Mouse (Mus musculus): ENCODE results near the gene Tada1. TPM values are rescaled to one million over a fixed set of nuclear protein-coding genes. Genes with fewer than 3 reads are reported as not detected.
A peak's percentile ranks its signal among the peaks of the same experiment; 100 is the strongest.

Tada1 gene
- polyA plus RNA-seq, 1 experiment from 2014 or later: 99.7 TPM

DNA sequence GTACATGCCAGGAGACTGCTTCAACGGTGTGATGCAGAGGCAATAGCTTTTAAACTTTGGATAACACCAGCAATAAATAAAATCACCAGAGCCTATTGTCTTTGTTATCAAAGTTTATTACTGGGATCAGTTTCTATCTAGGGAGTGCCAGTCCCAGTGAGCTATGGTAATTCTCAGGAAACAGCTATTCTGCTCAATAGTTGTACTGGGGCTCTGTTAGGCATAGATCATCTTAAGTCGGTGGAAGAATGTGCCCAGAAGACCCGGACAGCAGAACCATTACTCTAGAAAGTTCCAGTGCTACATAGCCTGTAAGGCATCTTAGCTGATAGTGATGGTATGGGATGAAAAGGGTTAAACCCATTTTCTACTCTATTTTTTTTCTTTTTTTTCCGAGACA, 15.9 kb downstream of the Tada1 start:
- Histone ChIP-seq H3K4me1 (ENCODE audit: control insufficient read depth, insufficient read depth, low read length) (no peaks in the 10 kb centered on the region), H3K4me3 (replicated peaks; ENCODE audit: low read depth, low read length) (no peak overlapping the region), H3K9me3 (ENCODE audit: control insufficient read depth, low read length) (no peaks in the 10 kb centered on the region), H3K27me3 (ENCODE audit: control insufficient read depth, insufficient read depth, low read length) (no peaks in the 10 kb centered on the region), H3K36me3 (ENCODE audit: control insufficient read depth, insufficient read depth, low read length) (peaks cover 99% of the 10 kb centered on the region), H3K4me2 (ENCODE audit: low read length) (no peak overlapping the region), H3K27ac (replicated peaks; ENCODE audit: low read depth, low read length) (no peak overlapping the region), H3K9ac (replicated peaks; ENCODE audit: low read length) (no peak overlapping the region)
- 82% methylated on average over 4 of the region's 4 CpGs for WGBS
- ATAC-seq (ENCODE audit: low FRiP score, low TSS enrichment) (no peak), DNase-seq (no peak)

DNA sequence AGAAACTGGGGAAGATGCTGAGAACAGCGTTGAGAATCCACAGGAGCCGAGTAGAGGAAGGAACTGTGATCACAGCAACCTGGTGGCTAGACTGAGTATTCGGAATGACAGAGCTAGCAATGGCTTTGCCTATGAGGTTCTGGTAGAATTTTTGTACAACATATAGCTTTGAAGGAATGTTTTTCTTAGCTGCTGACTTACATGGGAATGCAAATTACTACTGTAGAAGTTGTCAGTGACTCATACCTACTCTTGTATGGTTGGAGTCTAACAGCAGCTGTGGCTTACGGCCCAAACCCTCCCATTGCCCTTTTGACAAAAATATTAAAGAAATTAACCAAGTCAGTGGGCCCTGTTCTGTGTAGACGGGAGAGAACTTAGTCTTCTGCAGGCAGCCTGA, 16.8 kb downstream of the Tada1 start:
- no peaks in the 10 kb centered on the region for H3K4me1 ChIP-seq (ENCODE audit: control insufficient read depth, insufficient read depth, low read length)
- H3K27ac ChIP-seq (replicated peaks; ENCODE audit: low read depth, low read length): no peak overlapping the region
- no peaks in the 10 kb centered on the region for H3K27me3 ChIP-seq (ENCODE audit: control insufficient read depth, insufficient read depth, low read length)
- ATAC-seq (ENCODE audit: low FRiP score, low TSS enrichment): no peak
- H3K9me3 ChIP-seq (ENCODE audit: control insufficient read depth, low read length): no peaks in the 10 kb centered on the region
- no peak overlapping the region for H3K9ac ChIP-seq (replicated peaks; ENCODE audit: low read length)
- no peak for DNase-seq
- peaks cover 99% of the 10 kb centered on the region for H3K36me3 ChIP-seq (ENCODE audit: control insufficient read depth, insufficient read depth, low read length)
- H3K4me2 ChIP-seq (ENCODE audit: low read length): no peak overlapping the region
- H3K4me3 ChIP-seq (replicated peaks; ENCODE audit: low read depth, low read length): no peak overlapping the region
- WGBS: 93% methylated on average over 5 of the region's 5 CpGs

DNA sequence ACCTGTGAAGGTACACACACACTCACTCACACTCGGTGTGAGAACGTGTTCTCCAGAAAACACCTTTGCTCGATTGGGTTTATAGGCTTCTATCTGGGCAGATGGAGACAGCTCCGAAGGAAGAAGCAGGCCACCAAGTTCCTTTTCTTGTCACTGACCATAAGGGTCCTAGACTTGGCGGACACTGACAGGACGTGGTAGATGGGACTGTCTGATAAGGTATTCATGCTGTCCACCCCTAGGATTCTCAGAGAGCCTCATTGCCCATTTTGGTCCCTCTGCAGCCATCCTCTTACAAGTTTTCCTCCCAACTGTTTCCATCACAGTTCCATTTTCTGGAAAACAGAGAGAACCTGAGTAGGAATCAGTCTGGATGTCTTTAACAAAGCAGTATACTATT, 17.5 kb downstream of the Tada1 start:
- Histone ChIP-seq H3K4me2 (ENCODE audit: low read length) (no peak overlapping the region), H3K36me3 (ENCODE audit: control insufficient read depth, insufficient read depth, low read length) (peaks cover 99% of the 10 kb centered on the region), H3K9ac (replicated peaks; ENCODE audit: low read length) (no peak overlapping the region), H3K9me3 (ENCODE audit: control insufficient read depth, low read length) (no peaks in the 10 kb centered on the region), H3K27me3 (ENCODE audit: control insufficient read depth, insufficient read depth, low read length) (no peaks in the 10 kb centered on the region), H3K4me1 (ENCODE audit: control insufficient read depth, insufficient read depth, low read length) (no peaks in the 10 kb centered on the region), H3K27ac (replicated peaks; ENCODE audit: low read depth, low read length) (no peak overlapping the region), H3K4me3 (replicated peaks; ENCODE audit: low read depth, low read length) (no peak overlapping the region)
- no peak for DNase-seq
- ATAC-seq (ENCODE audit: low FRiP score, low TSS enrichment): no peak
- WGBS: 94% methylated on average over 6 of the region's 6 CpGs

DNA sequence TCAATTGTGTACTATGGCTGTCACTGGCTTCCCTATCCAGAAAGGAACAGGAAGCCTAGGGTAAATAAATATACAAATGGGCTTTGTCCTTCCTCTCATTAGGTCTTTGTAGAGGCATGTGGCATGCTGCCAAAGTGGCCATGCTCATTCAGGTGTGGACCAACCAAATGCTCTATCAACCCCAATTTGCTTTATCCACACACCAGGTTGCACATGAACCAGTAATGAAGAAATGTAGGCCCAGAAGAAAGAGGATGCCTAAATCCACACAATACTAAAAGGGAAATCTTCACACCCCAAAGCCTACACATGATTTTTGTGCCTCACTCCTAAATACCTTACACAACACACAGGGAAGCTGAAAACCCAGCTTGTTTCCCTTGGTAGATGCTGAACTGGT, 22.6 kb downstream of the Tada1 start:
- Histone ChIP-seq H3K27ac (replicated peaks; ENCODE audit: low read depth, low read length) (no peak overlapping the region), H3K4me1 (ENCODE audit: control insufficient read depth, insufficient read depth, low read length) (no peaks in the 10 kb centered on the region), H3K36me3 (ENCODE audit: control insufficient read depth, insufficient read depth, low read length) (peaks cover 91% of the 10 kb centered on the region)

DNA sequence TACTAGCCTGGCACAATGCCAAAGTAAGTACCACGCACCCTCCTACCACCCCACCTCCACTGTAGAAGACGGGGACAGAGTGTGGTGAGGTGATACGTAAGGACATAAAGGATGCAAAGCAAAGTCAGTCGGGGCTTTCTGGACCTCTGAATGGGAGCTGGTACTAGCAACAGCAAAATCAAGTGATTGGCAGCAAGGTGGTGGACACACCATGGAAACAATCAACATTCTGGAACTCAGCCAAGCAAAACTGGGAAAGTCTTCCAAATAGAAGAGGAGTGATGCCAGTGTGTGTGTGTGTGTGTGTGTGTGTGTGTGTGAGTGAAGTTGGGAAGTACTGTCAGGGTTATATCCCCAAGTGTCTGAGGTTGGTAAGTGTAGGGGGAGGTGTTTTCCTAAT, 23.1 kb downstream of the Tada1 start:
- peak; percentile 67 for DNase-seq
- 76% methylated on average over 4 of the region's 4 CpGs for WGBS
- peaks cover 89% of the 10 kb centered on the region for H3K36me3 ChIP-seq (ENCODE audit: control insufficient read depth, insufficient read depth, low read length)

More for the DNA sequence above, 22.6 kb downstream of the Tada1 start:
- ATAC-seq (ENCODE audit: low FRiP score, low TSS enrichment): no peak
- Histone ChIP-seq H3K9ac (replicated peaks; ENCODE audit: low read length) (no peak overlapping the region), H3K4me2 (ENCODE audit: low read length) (no peak overlapping the region), H3K27me3 (ENCODE audit: control insufficient read depth, insufficient read depth, low read length) (no peaks in the 10 kb centered on the region), H3K9me3 (ENCODE audit: control insufficient read depth, low read length) (no peaks in the 10 kb centered on the region), H3K4me3 (replicated peaks; ENCODE audit: low read depth, low read length) (no peak overlapping the region)
- DNase-seq: no peak

DNA sequence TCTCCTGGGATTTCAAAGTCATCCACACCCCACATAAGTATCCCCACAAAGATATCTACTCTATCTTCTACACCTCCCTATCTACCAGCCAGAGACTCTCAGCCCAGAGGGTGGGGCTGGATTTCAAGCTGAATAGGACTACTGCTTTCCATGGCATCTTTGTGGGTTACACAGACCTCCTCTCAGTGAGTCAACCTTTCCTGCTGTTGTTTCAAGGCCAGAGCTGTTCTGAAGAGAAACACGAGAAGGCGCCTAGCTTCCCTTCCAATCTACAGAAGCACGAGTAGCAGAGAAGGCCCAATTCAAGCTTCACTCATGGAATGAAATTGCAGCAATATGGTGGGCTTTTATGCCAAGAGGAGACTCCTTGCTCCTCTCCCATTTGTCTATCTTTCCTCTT, 24.9 kb downstream of the Tada1 start:
- DNase-seq (no peak), ATAC-seq (ENCODE audit: low FRiP score, low TSS enrichment) (no peak)
- H3K4me2 ChIP-seq (ENCODE audit: low read length): no peak overlapping the region
- no peaks in the 10 kb centered on the region for H3K9me3 ChIP-seq (ENCODE audit: control insufficient read depth, low read length)
- H3K27ac ChIP-seq (replicated peaks; ENCODE audit: low read depth, low read length): no peak overlapping the region
- H3K9ac ChIP-seq (replicated peaks; ENCODE audit: low read length): no peak overlapping the region
- H3K4me3 ChIP-seq (replicated peaks; ENCODE audit: low read depth, low read length): no peak overlapping the region
- peaks cover 8% of the 10 kb centered on the region for H3K4me1 ChIP-seq (ENCODE audit: control insufficient read depth, insufficient read depth, low read length)
- H3K36me3 ChIP-seq (ENCODE audit: control insufficient read depth, insufficient read depth, low read length): peaks cover 79% of the 10 kb centered on the region
- 97% methylated on average over 3 of the region's 3 CpGs for WGBS
- H3K27me3 ChIP-seq (ENCODE audit: control insufficient read depth, insufficient read depth, low read length): no peaks in the 10 kb centered on the region

More for the DNA sequence above, 23.1 kb downstream of the Tada1 start:
- Histone ChIP-seq H3K4me1 (ENCODE audit: control insufficient read depth, insufficient read depth, low read length) (no peaks in the 10 kb centered on the region), H3K9ac (replicated peaks; ENCODE audit: low read length) (no peak overlapping the region), H3K9me3 (ENCODE audit: control insufficient read depth, low read length) (no peaks in the 10 kb centered on the region), H3K4me2 (ENCODE audit: low read length) (no peak overlapping the region), H3K4me3 (replicated peaks; ENCODE audit: low read depth, low read length) (no peak overlapping the region), H3K27me3 (ENCODE audit: control insufficient read depth, insufficient read depth, low read length) (no peaks in the 10 kb centered on the region), H3K27ac (replicated peaks; ENCODE audit: low read depth, low read length) (no peak overlapping the region)
- ATAC-seq (ENCODE audit: low FRiP score, low TSS enrichment): no peak

DNA sequence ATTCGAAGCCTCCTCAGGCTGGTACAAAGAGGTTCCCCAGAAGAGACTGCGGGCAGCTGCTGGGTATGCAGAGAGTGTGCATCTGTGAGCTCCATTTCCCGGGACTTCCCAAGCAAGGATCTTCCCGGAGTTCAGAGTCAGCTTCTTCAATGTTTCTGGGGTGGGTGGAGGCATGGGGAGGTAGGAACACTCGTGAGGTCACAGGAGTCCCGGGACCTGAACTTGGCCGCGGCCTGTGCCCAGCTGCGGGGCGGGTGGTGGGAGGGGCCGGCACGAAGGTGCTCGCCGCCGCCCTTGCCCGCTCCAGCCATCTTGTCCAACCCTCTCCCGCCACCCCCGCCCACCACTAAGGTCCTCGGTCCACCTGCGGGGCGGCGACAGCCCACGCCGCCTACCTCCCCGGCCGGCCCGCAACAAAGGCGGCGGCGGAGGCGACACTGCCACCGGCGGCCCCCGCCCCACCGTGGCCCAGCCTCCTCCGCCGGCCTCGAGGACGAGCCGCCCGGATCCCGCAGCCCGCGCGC, 30.3 kb downstream of the Tada1 start:
- Histone ChIP-seq H3K4me2 (ENCODE audit: low read length) (peak overlapping the region; percentile 73), H3K9ac (replicated peaks; ENCODE audit: low read length) (peak overlapping the region; percentile 90), H3K4me1 (ENCODE audit: control insufficient read depth, insufficient read depth, low read length) (peaks cover 8% of the 10 kb centered on the region), H3K4me3 (replicated peaks; ENCODE audit: low read depth, low read length) (peak overlapping the region; percentile 82), H3K9me3 (ENCODE audit: control insufficient read depth, low read length) (no peaks in the 10 kb centered on the region), H3K27me3 (ENCODE audit: control insufficient read depth, insufficient read depth, low read length) (no peaks in the 10 kb centered on the region), H3K36me3 (ENCODE audit: control insufficient read depth, insufficient read depth, low read length) (peaks cover 32% of the 10 kb centered on the region), H3K27ac (replicated peaks; ENCODE audit: low read depth, low read length) (peak overlapping the region; percentile 86)
- DNase-seq (peak; percentile 46), ATAC-seq (ENCODE audit: low FRiP score, low TSS enrichment) (peak; percentile 40)
- under 1% methylated on average over 43 of the region's 45 CpGs for WGBS

DNA sequence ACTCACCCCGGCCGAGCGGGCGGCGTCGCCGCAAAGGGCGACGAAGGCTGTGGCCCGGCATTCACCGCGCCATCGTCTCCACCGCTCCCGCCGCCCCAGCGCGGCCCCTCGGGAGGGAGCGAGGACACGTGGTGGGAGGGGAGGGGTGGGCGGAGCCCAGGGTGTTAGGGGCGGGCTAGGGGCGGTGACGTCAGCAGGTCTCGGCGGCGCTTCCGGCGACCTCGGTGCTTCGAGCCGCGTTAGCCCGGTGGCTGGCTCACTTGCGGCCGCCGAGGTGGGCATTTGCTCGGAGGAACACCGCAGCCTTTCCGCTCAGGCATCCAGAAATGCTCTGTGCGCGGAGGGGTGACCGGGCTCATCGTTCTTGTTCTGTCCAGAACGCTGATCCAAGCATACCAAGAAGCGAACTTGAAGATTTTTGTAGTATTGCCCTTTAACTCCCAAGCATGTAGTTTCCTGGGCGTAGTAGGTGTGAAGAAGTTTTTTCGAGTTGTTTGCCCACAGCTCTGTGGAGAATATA, 30.9 kb downstream of the Tada1 start, which contains the start of gene Pogk:
TSS of gene Pogk (minus strand) at position 163 of the 520 bp plus-strand sequence.
- Histone ChIP-seq H3K27me3 (ENCODE audit: control insufficient read depth, insufficient read depth, low read length) (no peaks in the 10 kb centered on the region), H3K4me2 (ENCODE audit: low read length) (peak within 1 kb of the TSS; percentile 73), H3K9ac (replicated peaks; ENCODE audit: low read length) (peak within 1 kb of the TSS; percentile 90), H3K9me3 (ENCODE audit: control insufficient read depth, low read length) (no peaks in the 10 kb centered on the region), H3K27ac (replicated peaks; ENCODE audit: low read depth, low read length) (peak within 1 kb of the TSS; percentile 86), H3K4me1 (ENCODE audit: control insufficient read depth, insufficient read depth, low read length) (peaks cover 8% of the 10 kb centered on the region), H3K4me3 (replicated peaks; ENCODE audit: low read depth, low read length) (peak within 1 kb of the TSS; percentile 82), H3K36me3 (ENCODE audit: control insufficient read depth, insufficient read depth, low read length) (peaks cover 28% of the 10 kb centered on the region)
- WGBS: 5% methylated on average over 49 of the region's 49 CpGs
- ATAC-seq (ENCODE audit: low FRiP score, low TSS enrichment) (peak; percentile 95), DNase-seq (peak; percentile 97)

DNA sequence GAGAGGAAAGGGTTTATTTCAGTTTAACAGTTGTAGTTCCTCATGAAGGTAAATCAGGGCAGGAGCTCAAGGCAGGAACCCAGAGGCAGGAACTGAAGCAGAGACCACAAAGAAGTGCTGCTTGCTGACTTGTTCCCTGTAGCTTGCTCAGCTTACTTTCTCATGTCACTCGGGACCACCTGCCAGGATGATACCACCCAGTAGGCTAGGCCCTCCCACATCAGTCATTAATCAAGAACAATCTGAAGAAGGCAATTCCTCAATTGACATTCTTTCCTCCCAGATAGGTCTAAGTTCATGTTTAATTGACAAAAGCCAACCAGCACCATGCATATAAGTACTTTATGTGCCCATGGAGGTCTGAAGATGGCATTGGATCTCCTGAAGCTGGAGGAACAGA, 32.6 kb downstream of the Tada1 start:
- H3K4me3 ChIP-seq (replicated peaks; ENCODE audit: low read depth, low read length): no peak overlapping the region
- H3K9me3 ChIP-seq (ENCODE audit: control insufficient read depth, low read length): no peaks in the 10 kb centered on the region
- peaks cover 11% of the 10 kb centered on the region for H3K36me3 ChIP-seq (ENCODE audit: control insufficient read depth, insufficient read depth, low read length)
- DNase-seq (no peak), ATAC-seq (ENCODE audit: low FRiP score, low TSS enrichment) (no peak)
- no peak overlapping the region for H3K4me2 ChIP-seq (ENCODE audit: low read length)
- WGBS: 100% methylated on average over 1 of the region's 1 CpGs
- H3K9ac ChIP-seq (replicated peaks; ENCODE audit: low read length): no peak overlapping the region
- no peak overlapping the region for H3K27ac ChIP-seq (replicated peaks; ENCODE audit: low read depth, low read length)
- H3K4me1 ChIP-seq (ENCODE audit: control insufficient read depth, insufficient read depth, low read length): peaks cover 8% of the 10 kb centered on the region
- no peaks in the 10 kb centered on the region for H3K27me3 ChIP-seq (ENCODE audit: control insufficient read depth, insufficient read depth, low read length)

Data from midbrain, embryonic 14.5 days (tissue).